Mouse (Mus musculus) hindbrain, postnatal 0 days (tissue): ENCODE results near the gene Gng12. TPM values are rescaled to one million over a fixed set of nuclear protein-coding genes. Genes with fewer than 3 reads are reported as not detected.

Experiments
- ATAC-seq: fragments of 200-750 bp; cut with Nextera tagmentation; 2 replicates; pipeline ENCODE4 v1.8.0; 2017; ENCODE audit warnings: mild to moderate bottlenecking, moderate TSS enrichment, moderate library complexity
- DNase-seq: peaks from one replicate; pipeline ENCODE4 v3.0.0-alpha.2; 2015; ENCODE audit warnings: low spot score
- H3K27ac ChIP-seq: fragments of 300-500 bp; sonication (generic); 2 replicates; pipeline ENCODE4 v1.5.1; 2014; ENCODE audit warnings: mild to moderate bottlenecking
- H3K27me3 ChIP-seq: fragments of 300-500 bp; sonication (generic); 2 replicates; pipeline ENCODE4 v1.6.1; 2014; ENCODE audit warnings: low read length, mixed read lengths; ENCODE audit not compliant: insufficient read depth
- H3K36me3 ChIP-seq: fragments of 300-500 bp; sonication (generic); 2 replicates; pipeline ENCODE4 v1.6.1; 2014; ENCODE audit warnings: low read length, mixed read lengths; ENCODE audit not compliant: insufficient read depth
- H3K4me1 ChIP-seq: fragments of 300-500 bp; sonication (generic); 2 replicates; pipeline ENCODE4 v1.6.1; 2014; ENCODE audit warnings: antibody characterized with exemption, low read length, mixed read lengths; ENCODE audit not compliant: insufficient read depth
- H3K4me2 ChIP-seq: fragments of 300-500 bp; sonication (generic); 2 replicates; pipeline ENCODE4 v1.6.1; 2014; ENCODE audit warnings: low read depth, mild to moderate bottlenecking, low read length, moderate library complexity, mixed read lengths
- H3K4me3 ChIP-seq: fragments of 300-500 bp; sonication (generic); 2 replicates; pipeline ENCODE4 v1.5.1; 2014; ENCODE audit warnings: low read length
- H3K9ac ChIP-seq: fragments of 300-500 bp; sonication (generic); replicated peaks from 2 replicates; pipeline ENCODE4 v1.6.1; 2014; ENCODE audit warnings: mild to moderate bottlenecking, low read length, moderate library complexity, mixed read lengths
- H3K9me3 ChIP-seq: fragments of 300-500 bp; sonication (generic); 2 replicates; pipeline ENCODE4 v1.6.1; 2016; ENCODE audit warnings: low read length, mixed read lengths
- CTCF ChIP-seq: IDR thresholded peaks from 2 replicates; pipeline ENCODE4 v1.5.1; 2016; ENCODE audit warnings: antibody characterized with exemption, control low read depth, low read depth
- WGBS: fragments of 180-500 bp; shearing (Covaris S2); extraction: QIAGEN DNeasy Blood & Tissue Kit; methylation state at CpG from one replicate; pipeline ENCODE4 v1.1.7; 2014; 5-methylcytosine and 5-hydroxymethylcytosine counted together
- polyA plus RNA-seq: library from polyadenylated mRNA; unstranded; fragments of >200 nt; fragmentation: Nextera tagmentation; extraction: Ambion mirVana; gene quantifications from 2 replicates; pipeline ENCODE4 v1.2.1, GENCODE M21; 2015
- total RNA-seq: library from RNA; depleted of rRNA; stranded (reverse); fragments of >200 nt; gene quantifications from 2 replicates; pipeline ENCODE4 v1.2.3, GENCODE M21; 2014

The Gng12 gene
- total and polyA plus RNA-seq, 2 experiments from 2014 or later: 43.5 to 91.4 TPM

- Histone ChIP-seq H3K27me3 (no peaks in the 10 kb centered on the region), H3K27ac (no peak overlapping the region), H3K36me3 (no peaks in the 10 kb centered on the region), H3K9ac (no peak overlapping the region), H3K4me2 (no peak overlapping the region), H3K4me1 (no peaks in the 10 kb centered on the region), H3K9me3 (no peaks in the 10 kb centered on the region), H3K4me3 (no peak overlapping the region)
- no peak for TF ChIP-seq CTCF
- DNase-seq (no peak), ATAC-seq (no peak)
- WGBS: 92% methylated on average over 8 of the region's 8 CpGs
Measured at GRCm38 (mm10) chr6:66994981-66995380, 98.8 kb downstream of the Gng12 start.

GRCm38 (mm10) chr6:66995825-66996224 lies 99.6 kb downstream of the Gng12 start:
- H3K36me3 ChIP-seq: no peaks in the 10 kb centered on the region
- H3K9ac ChIP-seq: no peak overlapping the region
- no peaks in the 10 kb centered on the region for H3K27me3 ChIP-seq
- no peak overlapping the region for H3K4me2 ChIP-seq
- 97% methylated on average over 1 of the region's 1 CpGs for WGBS
- TF ChIP-seq CTCF: no peak
- DNase-seq (no peak), ATAC-seq (no peak)
- H3K27ac ChIP-seq: no peak overlapping the region
- no peak overlapping the region for H3K4me3 ChIP-seq
- H3K4me1 ChIP-seq: no peaks in the 10 kb centered on the region
- no peaks in the 10 kb centered on the region for H3K9me3 ChIP-seq

GRCm38 (mm10) chr6:66996257-66996656 lies 100.1 kb downstream of the Gng12 start:
- Histone ChIP-seq H3K27me3 (no peaks in the 10 kb centered on the region), H3K4me2 (no peak overlapping the region), H3K9me3 (no peaks in the 10 kb centered on the region), H3K4me3 (no peak overlapping the region), H3K4me1 (no peaks in the 10 kb centered on the region), H3K36me3 (no peaks in the 10 kb centered on the region), H3K27ac (no peak overlapping the region), H3K9ac (no peak overlapping the region)
- WGBS: 79% methylated on average over 1 of the region's 1 CpGs
- no peak for ATAC-seq
- TF ChIP-seq CTCF: no peak
- no peak for DNase-seq

- Histone ChIP-seq H3K36me3 (no peaks in the 10 kb centered on the region), H3K9me3 (no peaks in the 10 kb centered on the region), H3K4me2 (no peak overlapping the region), H3K27ac (no peak overlapping the region), H3K4me1 (no peaks in the 10 kb centered on the region), H3K9ac (no peak overlapping the region), H3K27me3 (no peaks in the 10 kb centered on the region), H3K4me3 (no peak overlapping the region)
- 84% methylated on average over 2 of the region's 2 CpGs for WGBS
- ATAC-seq (no peak), DNase-seq (no peak)
- no peak for TF ChIP-seq CTCF
Measured at GRCm38 (mm10) chr6:66998645-66999044, 102.4 kb downstream of the Gng12 start.

- no peaks in the 10 kb centered on the region for H3K27me3 ChIP-seq
- TF ChIP-seq CTCF: no peak
- H3K4me3 ChIP-seq: no peak overlapping the region
- DNase-seq (no peak), ATAC-seq (no peak)
- no peaks in the 10 kb centered on the region for H3K9me3 ChIP-seq
- H3K27ac ChIP-seq: no peak overlapping the region
- no peaks in the 10 kb centered on the region for H3K36me3 ChIP-seq
- H3K9ac ChIP-seq: no peak overlapping the region
- no peaks in the 10 kb centered on the region for H3K4me1 ChIP-seq
- H3K4me2 ChIP-seq: no peak overlapping the region
Measured at GRCm38 (mm10) chr6:66999800-67000199, 103.6 kb downstream of the Gng12 start.

- DNase-seq: no peak
- WGBS: 89% methylated on average over 3 of the region's 3 CpGs
- TF ChIP-seq CTCF: no peak
- Histone ChIP-seq H3K4me2 (no peak overlapping the region), H3K9me3 (no peaks in the 10 kb centered on the region), H3K9ac (no peak overlapping the region), H3K27ac (no peak overlapping the region), H3K4me3 (no peak overlapping the region), H3K36me3 (no peaks in the 10 kb centered on the region), H3K27me3 (no peaks in the 10 kb centered on the region), H3K4me1 (no peaks in the 10 kb centered on the region)
- no peak for ATAC-seq
Measured at GRCm38 (mm10) chr6:67009888-67010287, 113.7 kb downstream of the Gng12 start.

- 52% methylated on average over 7 of the region's 7 CpGs for WGBS
- Histone ChIP-seq H3K27me3 (no peaks in the 10 kb centered on the region), H3K27ac (peak overlapping the region; percentile 54; the same call in 1 of the 2 replicates), H3K4me1 (no peaks in the 10 kb centered on the region), H3K36me3 (no peaks in the 10 kb centered on the region), H3K4me2 (no peak overlapping the region), H3K4me3 (no peak overlapping the region), H3K9me3 (no peaks in the 10 kb centered on the region), H3K9ac (no peak overlapping the region)
- DNase-seq (peak; percentile 33), ATAC-seq (peak; percentile 86)
- no peak for TF ChIP-seq CTCF
Measured at GRCm38 (mm10) chr6:67010370-67011216, 114.4 kb downstream of the Gng12 start.
